Mouse (Mus musculus): ENCODE data around the gene Narfl. TPM values are rescaled to one million over a fixed set of nuclear protein-coding genes. Genes with fewer than 3 reads are reported as not detected.

The Narfl gene
- polyA plus RNA-seq, 1 experiment, result 47.5 TPM

- H3K4me1 ChIP-seq (ENCODE audit: control insufficient read depth, insufficient read depth, low read length), result peaks cover 9% of the 10 kb centered on the region; the same call in 1 of the 2 replicates
- under 1% methylated on average over 14 of the region's 14 CpGs for WGBS
- no peaks in the 10 kb centered on the region for H3K36me3 ChIP-seq (ENCODE audit: control insufficient read depth, insufficient read depth, low read length)
- H3K27me3 ChIP-seq (replicated peaks; ENCODE audit: control insufficient read depth, insufficient read depth, low read length), result no peaks in the 10 kb centered on the region
- TF ChIP-seq CTCF (conservative IDR thresholded peaks at IDR 0.05; ENCODE audit: insufficient read depth, insufficient read length, low read depth, low read length) (no peak), POLR2A (IDR thresholded peaks at IDR 0.05; ENCODE audit: low read depth, low read length) (no peak)
- DNase-seq, result peak; percentile 91
- H3K4me3 ChIP-seq (ENCODE audit: insufficient read depth, low read depth, low read length), result peak within 1 kb of the TSS; percentile 94
- H3K27ac ChIP-seq (ENCODE audit: insufficient read depth, low read depth, low read length), result peak within 1 kb of the TSS; percentile 83
These were observed 19.0 kb downstream of the Narfl start, which contains the start of gene Fam173a for GRCm38 (mm10) chr17:25792615-25793014. Gene Fam173a (minus strand): TSS chr17:25792901.

- TF ChIP-seq POLR2A (IDR thresholded peaks at IDR 0.05; ENCODE audit: low read depth, low read length), result no peak
- no peak for TF ChIP-seq CTCF (conservative IDR thresholded peaks at IDR 0.05; ENCODE audit: insufficient read depth, insufficient read length, low read depth, low read length)
- WGBS, result 88% methylated on average over 13 of the region's 13 CpGs
- H3K27me3 ChIP-seq (replicated peaks; ENCODE audit: control insufficient read depth, insufficient read depth, low read length), result no peaks in the 10 kb centered on the region
- DNase-seq, result no peak
- no peak overlapping the region for H3K27ac ChIP-seq (ENCODE audit: insufficient read depth, low read depth, low read length)
- peaks cover 9% of the 10 kb centered on the region; the same call in 1 of the 2 replicates for H3K4me1 ChIP-seq (ENCODE audit: control insufficient read depth, insufficient read depth, low read length)
- H3K4me3 ChIP-seq (ENCODE audit: insufficient read depth, low read depth, low read length), result no peak overlapping the region
- no peaks in the 10 kb centered on the region for H3K36me3 ChIP-seq (ENCODE audit: control insufficient read depth, insufficient read depth, low read length)
These were observed 20.6 kb downstream of the Narfl start for GRCm38 (mm10) chr17:25794197-25794596.

- H3K27ac ChIP-seq (ENCODE audit: insufficient read depth, low read depth, low read length), result no peak overlapping the region
- 85% methylated on average over 17 of the region's 17 CpGs for WGBS
- TF ChIP-seq CTCF (conservative IDR thresholded peaks at IDR 0.05; ENCODE audit: insufficient read depth, insufficient read length, low read depth, low read length) (no peak), POLR2A (IDR thresholded peaks at IDR 0.05; ENCODE audit: low read depth, low read length) (no peak)
- no peaks in the 10 kb centered on the region for H3K27me3 ChIP-seq (replicated peaks; ENCODE audit: control insufficient read depth, insufficient read depth, low read length)
- no peaks in the 10 kb centered on the region for H3K36me3 ChIP-seq (ENCODE audit: control insufficient read depth, insufficient read depth, low read length)
- no peak for DNase-seq
- peaks cover 9% of the 10 kb centered on the region; the same call in 1 of the 2 replicates for H3K4me1 ChIP-seq (ENCODE audit: control insufficient read depth, insufficient read depth, low read length)
- H3K4me3 ChIP-seq (ENCODE audit: insufficient read depth, low read depth, low read length), result no peak overlapping the region
These were observed 21.4 kb downstream of the Narfl start for GRCm38 (mm10) chr17:25794998-25795397.

- Histone ChIP-seq H3K27ac (ENCODE audit: insufficient read depth, low read depth, low read length) (peak within 1 kb of the TSS; percentile 46), H3K36me3 (ENCODE audit: control insufficient read depth, insufficient read depth, low read length) (no peaks in the 10 kb centered on the region), H3K27me3 (replicated peaks; ENCODE audit: control insufficient read depth, insufficient read depth, low read length) (no peaks in the 10 kb centered on the region), H3K4me3 (ENCODE audit: insufficient read depth, low read depth, low read length) (peak within 1 kb of the TSS; percentile 79), H3K4me1 (ENCODE audit: control insufficient read depth, insufficient read depth, low read length) (peaks cover 9% of the 10 kb centered on the region; the same call in 1 of the 2 replicates)
- peak; percentile 83 for DNase-seq
- whole genome bisulfite sequencing, result 34% methylated on average over 6 of the region's 6 CpGs
- TF ChIP-seq POLR2A (IDR thresholded peaks at IDR 0.05; ENCODE audit: low read depth, low read length) (no peak), CTCF (conservative IDR thresholded peaks at IDR 0.05; ENCODE audit: insufficient read depth, insufficient read length, low read depth, low read length) (no peak)
These were observed 22.1 kb downstream of the Narfl start, which contains the start of gene AC134908.4 for GRCm38 (mm10) chr17:25795609-25796092. Gene AC134908.4 (minus strand): TSS chr17:25795659.

- 5% methylated on average over 37 of the region's 37 CpGs for WGBS
- H3K4me1 ChIP-seq (ENCODE audit: control insufficient read depth, insufficient read depth, low read length), result peaks cover 9% of the 10 kb centered on the region; the same call in 1 of the 2 replicates
- peak; percentile 61 for DNase-seq
- no peaks in the 10 kb centered on the region for H3K36me3 ChIP-seq (ENCODE audit: control insufficient read depth, insufficient read depth, low read length)
- peak overlapping the region; percentile 46 for H3K27ac ChIP-seq (ENCODE audit: insufficient read depth, low read depth, low read length)
- peak overlapping the region; percentile 79 for H3K4me3 ChIP-seq (ENCODE audit: insufficient read depth, low read depth, low read length)
- H3K27me3 ChIP-seq (replicated peaks; ENCODE audit: control insufficient read depth, insufficient read depth, low read length), result no peaks in the 10 kb centered on the region
- TF ChIP-seq POLR2A (IDR thresholded peaks at IDR 0.05; ENCODE audit: low read depth, low read length) (no peak), CTCF (conservative IDR thresholded peaks at IDR 0.05; ENCODE audit: insufficient read depth, insufficient read length, low read depth, low read length) (no peak)
These were observed 22.7 kb downstream of the Narfl start for GRCm38 (mm10) chr17:25796211-25796771.

- Histone ChIP-seq H3K4me3 (ENCODE audit: insufficient read depth, low read depth, low read length) (peak within 1 kb of the TSS; percentile 79), H3K4me1 (ENCODE audit: control insufficient read depth, insufficient read depth, low read length) (peaks cover 9% of the 10 kb centered on the region; the same call in 1 of the 2 replicates), H3K27me3 (replicated peaks; ENCODE audit: control insufficient read depth, insufficient read depth, low read length) (no peaks in the 10 kb centered on the region), H3K27ac (ENCODE audit: insufficient read depth, low read depth, low read length) (peak within 1 kb of the TSS; percentile 46), H3K36me3 (ENCODE audit: control insufficient read depth, insufficient read depth, low read length) (no peaks in the 10 kb centered on the region)
- WGBS, result under 1% methylated on average over 35 of the region's 35 CpGs
- DNase-seq, result peak; percentile 93
- no peak for TF ChIP-seq CTCF (conservative IDR thresholded peaks at IDR 0.05; ENCODE audit: insufficient read depth, insufficient read length, low read depth, low read length)
- TF ChIP-seq POLR2A (IDR thresholded peaks at IDR 0.05; ENCODE audit: low read depth, low read length), result no peak
These were observed 23.4 kb downstream of the Narfl start, which contains the start of gene Metrn for GRCm38 (mm10) chr17:25796951-25797369. Gene Metrn (minus strand): TSS chr17:25797136.

- TF ChIP-seq POLR2A (IDR thresholded peaks at IDR 0.05; ENCODE audit: low read depth, low read length), result no peak
- peak; percentile 93 for TF ChIP-seq CTCF (conservative IDR thresholded peaks at IDR 0.05; ENCODE audit: insufficient read depth, insufficient read length, low read depth, low read length)
- 6% methylated on average over 6 of the region's 6 CpGs for WGBS
These were observed 27.5 kb downstream of the Narfl start for GRCm38 (mm10) chr17:25801029-25801428.

More at GRCm38 (mm10) chr17:25801029-25801428, 27.5 kb downstream of the Narfl start:
- Histone ChIP-seq H3K27me3 (replicated peaks; ENCODE audit: control insufficient read depth, insufficient read depth, low read length) (no peaks in the 10 kb centered on the region), H3K36me3 (ENCODE audit: control insufficient read depth, insufficient read depth, low read length) (no peaks in the 10 kb centered on the region), H3K4me3 (ENCODE audit: insufficient read depth, low read depth, low read length) (no peak overlapping the region), H3K4me1 (ENCODE audit: control insufficient read depth, insufficient read depth, low read length) (peaks cover 5% of the 10 kb centered on the region; the same call in 1 of the 2 replicates), H3K27ac (ENCODE audit: insufficient read depth, low read depth, low read length) (no peak overlapping the region)
- DNase-seq, result peak; percentile 85
